Mouse (Mus musculus) embryonic facial prominence, embryonic 13.5 days (tissue): ENCODE measurements at regions not wholly inside any gene's neighbourhood (a gene's known extent, or its start where the extent isn't known, plus 50 kb on each side); places are given as distances from the start of the nearest gene placed in this dataset.

Experiments used
- ATAC-seq: fragments of 200-750 bp; cut with Nextera tagmentation; 2 replicates; pipeline ENCODE4 v1.8.0; 2017; ENCODE audit warnings: low read depth; ENCODE audit not compliant: insufficient number of reproducible peaks, insufficient read depth, low FRiP score, low TSS enrichment
- H3K27ac ChIP-seq: fragments of 300-500 bp; sonication (generic); 2 replicates; pipeline ENCODE4 v1.5.1; 2015; ENCODE audit warnings: moderate library complexity, mild to moderate bottlenecking, inconsistent platforms
- H3K27me3 ChIP-seq: fragments of 300-500 bp; sonication (generic); 2 replicates; pipeline ENCODE4 v1.6.1; 2015; ENCODE audit warnings: mild to moderate bottlenecking, inconsistent platforms
- H3K36me3 ChIP-seq: fragments of 300-500 bp; sonication (generic); 2 replicates; pipeline ENCODE4 v1.6.1; 2015; ENCODE audit warnings: mild to moderate bottlenecking, inconsistent platforms
- H3K4me1 ChIP-seq: fragments of 300-500 bp; sonication (generic); 2 replicates; pipeline ENCODE4 v1.6.1; 2015; ENCODE audit warnings: inconsistent platforms
- H3K4me2 ChIP-seq: fragments of 300-500 bp; sonication (generic); 2 replicates; pipeline ENCODE4 v1.6.1; 2015; ENCODE audit warnings: moderate library complexity, mild to moderate bottlenecking, inconsistent platforms
- H3K4me3 ChIP-seq: fragments of 300-500 bp; sonication (generic); 2 replicates; pipeline ENCODE4 v1.5.1; 2015; ENCODE audit warnings: mild to moderate bottlenecking, inconsistent platforms
- H3K9ac ChIP-seq: fragments of 300-500 bp; sonication (generic); 2 replicates; pipeline ENCODE4 v1.6.1; 2015; ENCODE audit warnings: mild to moderate bottlenecking, inconsistent platforms
- H3K9me3 ChIP-seq: fragments of 300-500 bp; sonication (generic); 2 replicates; pipeline ENCODE4 v1.6.1; 2016; ENCODE audit warnings: inconsistent platforms
- WGBS: fragments of 180-500 bp; shearing (Covaris S2); methylation state at CpG from one replicate; pipeline ENCODE4 v1.1.7; 2015; ENCODE audit warnings: mixed read lengths; 5-methylcytosine and 5-hydroxymethylcytosine counted together

DNA sequence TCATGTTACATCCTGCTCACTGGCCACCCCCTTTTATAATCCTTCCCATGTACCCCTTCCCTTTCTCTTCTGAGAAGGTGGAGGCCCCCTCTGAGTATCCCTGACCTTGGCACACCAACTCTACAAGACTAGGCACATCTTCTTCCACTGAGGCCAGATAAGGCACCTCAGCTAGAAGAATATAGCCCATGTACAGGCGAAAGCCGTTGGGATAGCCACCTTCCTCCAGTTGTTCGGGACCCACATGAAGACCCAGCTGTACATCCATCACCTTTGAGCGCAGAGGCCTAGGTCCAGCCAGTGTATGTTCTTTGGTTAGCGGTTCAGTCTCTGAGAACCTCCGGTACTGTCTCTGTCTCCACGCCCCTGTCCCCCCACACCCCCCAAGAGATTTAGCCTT lies 189.9 kb downstream of the Spry2 start:
- no peak overlapping the region for H3K27ac ChIP-seq
- no peaks in the 10 kb centered on the region for H3K9me3 ChIP-seq
- no peaks in the 10 kb centered on the region for H3K27me3 ChIP-seq
- no peak overlapping the region for H3K4me2 ChIP-seq
- WGBS = 93% methylated on average over 7 of the region's 7 CpGs
- H3K9ac ChIP-seq = no peak overlapping the region
- no peaks in the 10 kb centered on the region for H3K36me3 ChIP-seq
- no peak overlapping the region for H3K4me3 ChIP-seq
- ATAC-seq = no peak
- H3K4me1 ChIP-seq = peaks cover 6% of the 10 kb centered on the region; the same call in 1 of the 2 replicates

DNA sequence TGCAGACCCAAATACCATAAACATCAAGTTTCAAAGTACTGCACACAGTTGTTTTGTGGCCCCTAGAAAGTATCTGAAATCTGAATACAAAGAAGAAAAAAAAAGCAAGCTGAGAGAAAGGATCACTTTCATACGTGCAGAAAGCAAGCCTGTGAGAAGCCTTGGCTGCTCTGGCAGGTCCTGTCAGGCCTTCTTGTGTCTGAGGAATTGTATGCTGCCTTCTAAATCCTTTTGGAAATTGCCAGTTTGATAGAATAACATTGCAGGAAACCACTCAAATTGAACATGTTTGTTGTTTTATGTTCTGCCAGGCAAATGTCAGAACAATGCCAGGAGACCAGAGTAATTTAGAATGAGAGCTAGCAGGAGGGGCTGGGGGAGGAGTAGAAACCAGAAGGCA lies 198.0 kb downstream of the Spry2 start:
- H3K27me3 ChIP-seq = no peaks in the 10 kb centered on the region
- H3K27ac ChIP-seq = 0 out of 2 replicates have a peak overlapping the region, but pooled peaks have one; percentile 44
- H3K9me3 ChIP-seq = no peaks in the 10 kb centered on the region
- no peak overlapping the region for H3K4me2 ChIP-seq
- H3K36me3 ChIP-seq = no peaks in the 10 kb centered on the region
- H3K9ac ChIP-seq = no peak overlapping the region
- WGBS = 12% methylated on average over 1 of the region's 1 CpGs
- no peak for ATAC-seq
- H3K4me1 ChIP-seq = peaks cover 16% of the 10 kb centered on the region
- H3K4me3 ChIP-seq = no peak overlapping the region

DNA sequence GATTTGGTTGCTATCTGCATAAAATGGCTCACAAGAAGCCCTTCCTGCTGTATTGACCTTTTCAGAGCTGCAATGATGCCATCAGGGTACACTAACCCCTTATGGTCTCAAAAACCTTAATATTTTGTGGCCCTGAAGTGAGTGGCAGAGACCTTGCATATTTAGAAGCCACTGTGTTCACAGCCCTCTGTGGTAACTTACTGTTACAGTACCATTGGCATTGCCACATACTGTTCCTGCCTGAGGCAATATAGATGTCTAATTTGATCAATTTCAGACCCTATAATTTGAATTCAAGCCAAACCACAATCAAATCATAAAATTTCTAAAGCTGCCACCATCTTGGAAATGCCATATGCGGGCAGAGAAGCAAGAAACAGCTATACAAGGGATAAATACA lies 198.5 kb downstream of the Spry2 start:
- H3K4me3 ChIP-seq = no peak overlapping the region
- ATAC-seq = no peak

DNA sequence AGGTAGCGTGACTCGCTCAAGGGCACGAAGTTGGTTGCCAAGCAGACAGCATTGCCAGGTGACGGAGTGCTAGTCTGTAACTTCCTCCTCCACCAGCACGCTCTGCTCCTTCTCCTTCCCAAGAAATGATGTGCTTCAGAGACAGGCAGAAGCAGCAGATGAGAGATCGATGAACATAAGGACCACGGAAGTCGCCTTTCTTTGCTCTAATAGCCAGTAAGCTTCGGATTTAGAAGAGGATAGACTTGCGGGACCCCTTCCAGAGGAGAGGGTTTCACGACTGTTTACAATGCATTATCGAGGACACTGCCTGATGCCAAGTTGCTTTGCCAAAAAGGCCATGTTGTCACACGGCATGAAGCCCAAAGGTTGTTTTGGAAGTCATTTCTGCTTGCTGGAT lies 199.2 kb downstream of the Spry2 start:
- no peak for ATAC-seq
- WGBS = 88% methylated on average over 13 of the region's 13 CpGs
- no peak overlapping the region for H3K4me2 ChIP-seq
- H3K4me3 ChIP-seq = no peak overlapping the region
- no peak overlapping the region for H3K27ac ChIP-seq
- H3K36me3 ChIP-seq = no peaks in the 10 kb centered on the region
- H3K4me1 ChIP-seq = peaks cover 16% of the 10 kb centered on the region
- no peaks in the 10 kb centered on the region for H3K9me3 ChIP-seq
- no peak overlapping the region for H3K9ac ChIP-seq
- no peaks in the 10 kb centered on the region for H3K27me3 ChIP-seq

More for the DNA sequence above, 198.5 kb downstream of the Spry2 start:
- no peaks in the 10 kb centered on the region for H3K36me3 ChIP-seq
- H3K27me3 ChIP-seq = no peaks in the 10 kb centered on the region
- 55% methylated on average over 1 of the region's 1 CpGs for WGBS
- H3K27ac ChIP-seq = 0 out of 2 replicates have a peak overlapping the region, but pooled peaks have one; percentile 44
- peaks cover 16% of the 10 kb centered on the region for H3K4me1 ChIP-seq
- no peak overlapping the region for H3K4me2 ChIP-seq
- H3K9me3 ChIP-seq = no peaks in the 10 kb centered on the region
- H3K9ac ChIP-seq = no peak overlapping the region

DNA sequence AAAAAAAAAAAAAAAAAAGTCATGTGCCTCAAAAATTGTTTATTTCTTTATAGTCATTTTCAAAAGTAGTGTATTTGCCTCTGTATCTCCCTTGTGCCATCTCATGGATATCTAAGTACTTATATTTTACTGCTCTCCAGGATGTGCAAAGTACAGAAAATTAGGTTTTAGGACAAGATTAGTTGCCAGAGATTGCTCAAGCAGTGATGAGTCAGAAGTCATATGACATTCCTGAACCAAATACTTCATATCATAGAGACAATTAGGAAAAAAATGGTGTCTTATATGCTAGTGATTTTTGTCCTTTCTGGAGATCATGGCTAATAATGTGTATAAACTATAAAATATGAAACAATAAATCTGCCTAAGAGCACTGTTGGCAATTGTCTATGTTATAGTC lies 201.7 kb downstream of the Spry2 start:
- H3K9me3 ChIP-seq = no peaks in the 10 kb centered on the region
- H3K36me3 ChIP-seq = no peaks in the 10 kb centered on the region
- no peak overlapping the region for H3K4me2 ChIP-seq
- H3K27me3 ChIP-seq = no peaks in the 10 kb centered on the region
- no peak overlapping the region for H3K4me3 ChIP-seq
- ATAC-seq = no peak
- H3K9ac ChIP-seq = no peak overlapping the region
- no peak overlapping the region for H3K27ac ChIP-seq
- peaks cover 16% of the 10 kb centered on the region for H3K4me1 ChIP-seq

DNA sequence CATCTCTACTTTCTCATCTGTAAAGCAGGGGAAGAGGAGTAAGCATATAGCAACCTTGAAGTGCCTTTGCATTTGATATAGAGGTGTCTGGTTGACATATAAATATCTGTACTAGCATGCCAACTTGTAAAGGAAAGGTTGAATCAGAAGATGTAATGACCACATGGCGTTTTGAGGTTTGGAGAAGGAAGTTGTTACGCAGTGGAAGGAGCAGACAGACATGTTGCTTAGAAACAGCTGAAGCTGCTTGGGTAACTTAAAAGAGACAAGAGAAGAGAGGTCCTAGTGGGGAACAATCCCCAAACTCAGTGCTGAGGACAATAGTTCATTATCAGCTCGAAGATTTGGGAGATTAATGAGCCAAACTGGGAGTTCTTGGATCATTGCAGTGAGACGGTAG lies 202.9 kb downstream of the Spry2 start:
- Histone ChIP-seq H3K27ac (no peak overlapping the region), H3K36me3 (no peaks in the 10 kb centered on the region), H3K9me3 (no peaks in the 10 kb centered on the region), H3K4me1 (peaks cover 15% of the 10 kb centered on the region), H3K4me3 (no peak overlapping the region), H3K27me3 (no peaks in the 10 kb centered on the region), H3K9ac (no peak overlapping the region), H3K4me2 (no peak overlapping the region)
- ATAC-seq = no peak
- WGBS = 85% methylated on average over 4 of the region's 4 CpGs

DNA sequence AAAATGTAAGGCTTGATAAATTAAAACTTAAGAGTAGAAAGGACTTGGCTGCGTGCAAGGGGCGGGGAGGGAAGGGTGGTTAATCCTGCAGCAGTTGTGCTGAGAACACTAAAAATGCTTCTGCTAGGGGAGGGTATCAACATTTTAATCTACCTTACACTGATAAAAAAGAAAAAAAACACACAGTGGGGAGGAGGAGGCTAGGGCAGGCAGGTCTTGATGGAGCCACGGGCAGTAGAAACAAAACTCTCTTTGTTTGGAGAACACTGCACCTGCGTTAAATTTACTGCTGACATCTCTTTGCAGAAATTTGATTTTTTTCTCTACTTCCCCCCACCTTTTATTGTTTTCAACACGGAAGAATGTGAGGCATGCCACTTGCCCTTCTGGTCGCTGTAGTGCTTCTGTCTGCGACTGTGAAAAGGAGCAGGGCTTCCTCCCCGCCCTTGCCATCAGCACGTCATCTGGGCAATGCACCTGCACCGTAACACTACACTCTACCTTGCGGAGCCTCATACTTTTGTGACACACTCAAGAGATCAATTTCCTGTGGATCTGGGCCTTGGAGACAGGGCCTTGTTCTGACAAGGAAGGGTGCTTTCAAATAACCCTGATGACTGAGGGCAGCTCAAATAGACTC lies 211.7 kb downstream of the Spry2 start:
- no peaks in the 10 kb centered on the region for H3K27me3 ChIP-seq
- H3K27ac ChIP-seq = no peak overlapping the region
- no peak overlapping the region for H3K9ac ChIP-seq
- no peak overlapping the region for H3K4me2 ChIP-seq
- ATAC-seq = peak; percentile 89
- H3K4me3 ChIP-seq = no peak overlapping the region
- 33% methylated on average over 11 of the region's 11 CpGs for WGBS
- no peaks in the 10 kb centered on the region for H3K9me3 ChIP-seq
- no peaks in the 10 kb centered on the region; the same call in 1 of the 2 replicates for H3K4me1 ChIP-seq
- no peaks in the 10 kb centered on the region for H3K36me3 ChIP-seq

DNA sequence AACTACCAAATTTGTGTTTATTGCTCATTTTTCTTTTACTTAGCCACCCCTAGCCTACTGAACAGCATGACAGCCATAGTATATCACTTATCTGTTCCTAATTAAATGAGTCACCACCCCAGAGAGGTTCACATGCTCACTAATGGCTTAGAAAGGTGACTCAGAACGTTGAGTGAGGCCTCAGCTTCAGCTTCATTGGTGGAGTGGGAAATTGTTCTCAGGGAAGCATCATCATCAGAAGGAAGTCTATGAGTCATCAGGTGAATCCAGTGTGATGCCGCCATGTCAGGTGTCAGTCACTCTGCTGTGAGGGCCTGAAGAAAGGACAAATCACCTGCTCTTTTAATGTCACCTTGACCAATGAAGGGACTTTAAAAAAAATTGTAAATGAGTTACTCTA lies 212.3 kb downstream of the Spry2 start:
- Histone ChIP-seq H3K4me3 (no peak overlapping the region), H3K36me3 (no peaks in the 10 kb centered on the region), H3K4me2 (no peak overlapping the region), H3K27ac (no peak overlapping the region), H3K4me1 (no peaks in the 10 kb centered on the region; the same call in 1 of the 2 replicates), H3K9me3 (no peaks in the 10 kb centered on the region), H3K9ac (no peak overlapping the region), H3K27me3 (no peaks in the 10 kb centered on the region)
- WGBS = 59% methylated on average over 2 of the region's 2 CpGs
- ATAC-seq = no peak

DNA sequence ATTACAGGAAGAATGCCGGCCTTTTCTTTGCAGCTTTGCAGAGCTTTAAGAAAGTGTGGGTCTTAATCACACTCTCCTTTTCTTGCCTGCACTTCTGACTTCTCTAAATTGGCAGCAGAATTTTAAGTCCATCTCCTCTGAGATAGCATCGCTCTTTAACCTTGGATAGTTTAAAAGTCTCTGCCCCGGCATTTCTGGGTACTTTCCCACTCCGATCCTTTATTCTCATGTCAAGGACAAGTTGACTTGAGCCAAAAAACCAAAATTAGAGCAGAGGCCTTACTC lies 220.0 kb downstream of the Spry2 start:
- Histone ChIP-seq H3K4me2 (no peak overlapping the region), H3K9ac (no peak overlapping the region), H3K4me3 (no peak overlapping the region), H3K27me3 (no peaks in the 10 kb centered on the region), H3K9me3 (no peaks in the 10 kb centered on the region), H3K36me3 (no peaks in the 10 kb centered on the region), H3K27ac (no peak overlapping the region), H3K4me1 (peaks cover 13% of the 10 kb centered on the region; the same call in 1 of the 2 replicates)
- WGBS = 20% methylated on average over 4 of the region's 4 CpGs
- ATAC-seq = no peak

DNA sequence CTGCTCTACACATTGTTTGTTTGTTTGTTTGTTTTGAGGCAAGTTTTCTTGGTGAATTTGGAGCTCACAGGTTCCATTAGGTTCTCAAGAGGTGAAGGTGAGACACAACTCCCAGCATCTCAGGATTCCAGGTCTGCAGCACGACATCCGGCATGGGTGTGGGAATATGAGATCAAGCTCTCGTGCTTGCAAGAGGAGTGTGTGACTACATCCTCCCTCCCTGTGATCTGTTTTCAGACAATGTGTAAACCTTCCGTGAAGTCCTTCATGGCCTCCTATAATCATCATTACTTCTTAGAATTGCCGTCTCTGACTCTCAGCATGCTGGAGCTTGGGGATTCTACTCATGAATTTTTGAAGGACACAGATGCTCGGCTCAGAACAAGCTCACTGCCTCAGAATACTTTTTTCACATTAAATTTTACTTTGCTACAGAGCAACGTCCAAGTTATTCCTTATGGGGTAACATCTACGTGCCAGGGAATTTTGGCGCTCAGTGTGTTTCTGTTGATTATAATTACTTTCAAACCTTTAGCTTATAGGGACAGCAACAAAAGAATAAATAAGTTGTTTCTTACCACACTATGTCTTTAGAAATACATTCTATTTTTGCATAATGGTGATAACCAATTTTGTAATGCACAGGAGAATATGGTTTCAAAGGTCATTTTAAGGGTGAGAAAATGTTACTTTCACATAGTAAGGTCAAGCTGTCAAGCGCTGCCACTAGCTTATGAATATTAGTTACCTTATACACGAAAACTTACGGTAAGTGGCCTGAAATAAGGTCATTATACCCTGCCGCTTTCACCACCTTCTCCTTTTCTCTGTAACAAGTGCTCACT lies 220.6 kb downstream of the Spry2 start:
- Histone ChIP-seq H3K27ac (no peak overlapping the region), H3K36me3 (no peaks in the 10 kb centered on the region), H3K27me3 (no peaks in the 10 kb centered on the region), H3K4me2 (no peak overlapping the region), H3K9me3 (0 out of 2 replicates have a peak, but pooled peaks cover 1% of the 10 kb centered on the region), H3K4me1 (peaks cover 13% of the 10 kb centered on the region; the same call in 1 of the 2 replicates), H3K4me3 (no peak overlapping the region), H3K9ac (no peak overlapping the region)
- ATAC-seq = no peak
- WGBS = 34% methylated on average over 13 of the region's 13 CpGs

DNA sequence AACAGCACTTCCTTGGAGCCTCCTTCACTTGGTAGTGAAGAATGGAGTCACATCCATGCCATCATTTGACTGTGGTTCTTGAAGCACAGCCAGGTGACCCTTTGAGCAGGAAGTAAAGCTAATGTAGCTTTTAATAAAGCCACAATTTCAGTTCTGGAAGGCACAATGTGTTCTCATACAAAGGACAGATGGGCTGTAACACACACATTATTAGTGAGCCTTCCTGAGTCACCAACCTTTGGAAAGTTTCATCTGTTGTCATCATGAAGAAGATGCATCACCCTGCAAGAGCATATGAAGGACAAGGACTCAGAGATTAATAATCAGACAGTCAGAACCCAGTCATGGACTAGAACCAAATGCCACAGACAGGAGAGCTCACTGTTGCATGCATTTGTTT lies 221.6 kb downstream of the Spry2 start:
- Histone ChIP-seq H3K9ac (no peak overlapping the region), H3K27ac (no peak overlapping the region), H3K4me2 (no peak overlapping the region), H3K4me3 (no peak overlapping the region), H3K36me3 (no peaks in the 10 kb centered on the region), H3K9me3 (0 out of 2 replicates have a peak, but pooled peaks cover 2% of the 10 kb centered on the region), H3K4me1 (peaks cover 13% of the 10 kb centered on the region; the same call in 1 of the 2 replicates), H3K27me3 (no peaks in the 10 kb centered on the region)
- ATAC-seq = no peak

DNA sequence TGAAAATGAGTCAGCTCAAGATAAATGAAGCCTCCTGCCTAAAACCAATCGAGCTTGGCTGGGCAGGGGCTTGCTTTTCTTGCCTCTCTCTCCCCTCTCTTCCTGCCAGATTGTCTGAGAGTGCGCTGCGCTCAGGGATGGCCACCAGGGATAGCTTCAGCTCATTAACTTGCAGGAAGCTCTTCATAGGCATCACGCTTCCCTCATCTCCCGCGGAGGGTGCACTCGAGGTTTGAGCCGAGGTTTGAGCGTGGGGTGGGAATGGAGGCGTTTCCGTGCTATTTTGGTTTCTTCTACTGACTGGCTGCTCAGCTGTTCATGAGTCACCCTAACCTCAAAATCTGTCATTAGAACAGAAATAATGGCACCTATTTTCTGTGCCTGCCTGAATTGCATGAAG lies 227.7 kb downstream of the Spry2 start:
- 0 out of 2 replicates have a peak, but pooled peaks cover 2% of the 10 kb centered on the region for H3K9me3 ChIP-seq
- no peak for ATAC-seq
- H3K36me3 ChIP-seq = no peaks in the 10 kb centered on the region
- no peak overlapping the region for H3K9ac ChIP-seq
- peaks cover 13% of the 10 kb centered on the region for H3K4me1 ChIP-seq
- no peaks in the 10 kb centered on the region for H3K27me3 ChIP-seq
- 33% methylated on average over 11 of the region's 11 CpGs for WGBS
- H3K4me2 ChIP-seq = 0 out of 2 replicates have a peak overlapping the region, but pooled peaks have one; percentile 20
- no peak overlapping the region for H3K4me3 ChIP-seq
- no peak overlapping the region for H3K27ac ChIP-seq
